Mouse (Mus musculus) CH12.LX (cell line): ENCODE results near the gene Plaur. TPM values are rescaled to one million over a fixed set of nuclear protein-coding genes. Genes with fewer than 3 reads are reported as not detected.

Experiments
- DNase-seq: peaks from one replicate; pipeline ENCODE4 v3.0.0-alpha.2; 2013; ENCODE audit errors: extremely low read depth
- H3K27ac ChIP-seq: 2 replicates; pipeline ENCODE4 v1.5.1; 2012; ENCODE audit warnings: low read depth, mild to moderate bottlenecking, control low read depth, moderate library complexity; ENCODE audit not compliant: insufficient read depth
- H3K27me3 ChIP-seq: replicated peaks from 2 replicates; pipeline ENCODE3; 2012; ENCODE audit warnings: inconsistent platforms
- H3K36me3 ChIP-seq, 2 experiments: replicated peaks in 1 of 2; 2 replicates each; pipeline versions ENCODE3 to v1.6.1; 2012; ENCODE audit warnings: inconsistent platforms in 1 of 2, low read length in 1 of 2, mild to moderate bottlenecking in 1 of 2, mixed read lengths in 1 of 2, moderate library complexity in 1 of 2; ENCODE audit not compliant: control insufficient read depth in 1 of 2, insufficient read depth in 1 of 2
- H3K4me1 ChIP-seq, 2 experiments: 2 replicates each; pipeline ENCODE4 v1.6.1; 2012; ENCODE audit warnings: inconsistent platforms in 1 of 2, moderate library complexity in 1 of 2; ENCODE audit not compliant: insufficient read depth in 2 of 2, control insufficient read depth in 1 of 2
- H3K4me2 ChIP-seq: 2 replicates; pipeline ENCODE4 v1.6.1; 2012; ENCODE audit warnings: low read depth, mild to moderate bottlenecking, control low read depth; ENCODE audit not compliant: poor library complexity, insufficient read depth, severe bottlenecking
- H3K4me3 ChIP-seq, 3 experiments: fragments of 150-350 bp in 1 of 3; sonication (generic) in 1 of 3; replicated peaks in 1 of 3; 2 replicates each; pipeline versions ENCODE3 to v1.5.1; 2011 to 2012; ENCODE audit warnings: low read depth in 2 of 3, low read length in 2 of 3, mild to moderate bottlenecking in 2 of 3, moderate library complexity in 2 of 3, control low read depth in 1 of 3, improper control_type of control experiment in 1 of 3, inconsistent platforms in 1 of 3, mixed read lengths in 1 of 3; ENCODE audit not compliant: poor library complexity in 1 of 3
- H3K79me2 ChIP-seq: replicated peaks from 2 replicates; pipeline ENCODE4 v1.6.1; 2012; ENCODE audit warnings: mild to moderate bottlenecking, moderate library complexity; ENCODE audit not compliant: control insufficient read depth, poor library complexity, insufficient read depth, severe bottlenecking; ENCODE audit errors: extremely low read depth
- H3K9ac ChIP-seq: 2 replicates; pipeline ENCODE4 v1.6.1; 2012; ENCODE audit warnings: low read depth, mild to moderate bottlenecking, control low read depth, moderate library complexity; ENCODE audit not compliant: insufficient read depth
- H3K9me3 ChIP-seq: replicated peaks from 2 replicates; pipeline ENCODE3; 2012; ENCODE audit warnings: low read length, inconsistent platforms, mixed read lengths
- CHD1 ChIP-seq: IDR thresholded peaks from 2 replicates; pipeline ENCODE4 v1.6.1; 2012; ENCODE audit warnings: low read depth, low read length, improper control_type of control experiment, inconsistent platforms
- CHD2 ChIP-seq: IDR thresholded peaks from 2 replicates; pipeline ENCODE4 v1.6.1; 2011; ENCODE audit warnings: low read length, improper control_type of control experiment
- CTCF ChIP-seq, 2 experiments: IDR thresholded peaks in 1 of 2; conservative IDR thresholded peaks in 1 of 2; 2 replicates each; pipeline ENCODE4 v1.5.1; 2011 to 2012; ENCODE audit warnings: low read depth in 2 of 2, low read length in 2 of 2, improper control_type of control experiment in 1 of 2, inconsistent platforms in 1 of 2, mild to moderate bottlenecking in 1 of 2, moderate library complexity in 1 of 2
- ELF1 ChIP-seq: IDR thresholded peaks from 2 replicates; pipeline ENCODE4 v1.6.1; 2014; ENCODE audit warnings: low read depth, mild to moderate bottlenecking, inconsistent platforms, low read length, improper control_type of control experiment
- EP300 ChIP-seq: IDR thresholded peaks from 2 replicates; pipeline ENCODE4 v1.6.1; 2011; ENCODE audit warnings: low read length, improper control_type of control experiment
- ETS1 ChIP-seq: conservative IDR thresholded peaks from 2 replicates; pipeline ENCODE4 v1.6.1; 2012; ENCODE audit warnings: low read depth, mild to moderate bottlenecking, inconsistent platforms, low read length, improper control_type of control experiment, moderate library complexity
- GABPA ChIP-seq: IDR thresholded peaks from 2 replicates; pipeline ENCODE4 v1.6.1; 2012; ENCODE audit warnings: low read depth, low read length, improper control_type of control experiment, inconsistent platforms; ENCODE audit not compliant: insufficient replicate concordance
- HCFC1 ChIP-seq: IDR thresholded peaks from 2 replicates; pipeline ENCODE4 v1.6.1; 2012; ENCODE audit warnings: low read depth, mild to moderate bottlenecking, inconsistent platforms, low read length, improper control_type of control experiment
- IRF4 ChIP-seq: IDR thresholded peaks from 2 replicates; pipeline ENCODE4 v1.6.1; 2014; ENCODE audit warnings: low read depth, mild to moderate bottlenecking, inconsistent platforms, low read length, improper control_type of control experiment
- JUND ChIP-seq: conservative IDR thresholded peaks from 2 replicates; pipeline ENCODE4 v1.6.1; 2011; ENCODE audit warnings: low read depth, low read length, improper control_type of control experiment
- MAFK ChIP-seq: IDR thresholded peaks from 2 replicates; pipeline ENCODE4 v1.6.1; 2011; ENCODE audit warnings: low read length, improper control_type of control experiment; ENCODE audit not compliant: insufficient replicate concordance
- MAX ChIP-seq: IDR thresholded peaks from 2 replicates; pipeline ENCODE4 v1.6.1; 2011; ENCODE audit warnings: low read length, improper control_type of control experiment
- MEF2A ChIP-seq: IDR thresholded peaks from 2 replicates; pipeline ENCODE4 v1.6.1; 2014; ENCODE audit warnings: low read depth, mild to moderate bottlenecking, inconsistent platforms, low read length, improper control_type of control experiment, borderline replicate concordance
- MXI1 ChIP-seq: IDR thresholded peaks from 2 replicates; pipeline ENCODE4 v1.6.1; 2011; ENCODE audit warnings: mild to moderate bottlenecking, low read depth, low read length, improper control_type of control experiment
- MYC ChIP-seq: IDR thresholded peaks from 2 replicates; pipeline ENCODE4 v1.6.1; 2011; ENCODE audit warnings: low read depth, mild to moderate bottlenecking, improper control_type of control experiment, low read length
- NELFE ChIP-seq: IDR thresholded peaks from 2 replicates; pipeline ENCODE4 v1.6.1; 2011; ENCODE audit warnings: low read depth, low read length, improper control_type of control experiment
- POLR2A ChIP-seq: IDR thresholded peaks from 2 replicates; pipeline ENCODE4 v1.6.1; 2011; ENCODE audit warnings: low read depth, mild to moderate bottlenecking, improper control_type of control experiment, low read length
- POLR2AphosphoS2 ChIP-seq: IDR thresholded peaks from 2 replicates; pipeline ENCODE4 v1.6.1; 2011; ENCODE audit warnings: low read depth, low read length, improper control_type of control experiment
- RAD21 ChIP-seq: IDR thresholded peaks from 2 replicates; pipeline ENCODE4 v1.6.1; 2011; ENCODE audit warnings: low read depth, mild to moderate bottlenecking, low read length, improper control_type of control experiment, moderate library complexity
- SIN3A ChIP-seq: IDR thresholded peaks from 2 replicates; pipeline ENCODE4 v1.6.1; 2012; ENCODE audit warnings: low read length, improper control_type of control experiment, inconsistent platforms
- TCF12 ChIP-seq: IDR thresholded peaks from 2 replicates; pipeline ENCODE4 v1.6.1; 2014; ENCODE audit warnings: low read depth, mild to moderate bottlenecking, inconsistent platforms, low read length, improper control_type of control experiment
- UBTF ChIP-seq: IDR thresholded peaks from 2 replicates; pipeline ENCODE4 v1.6.1; 2012; ENCODE audit warnings: low read depth, mild to moderate bottlenecking, inconsistent platforms, low read length, improper control_type of control experiment, moderate library complexity
- USF2 ChIP-seq: conservative IDR thresholded peaks from 2 replicates; pipeline ENCODE4 v1.6.1; 2011; ENCODE audit warnings: low read depth, low read length, improper control_type of control experiment
- ZC3H11A ChIP-seq: IDR thresholded peaks from 2 replicates; pipeline ENCODE4 v1.6.1; 2012; ENCODE audit warnings: low read depth, mild to moderate bottlenecking, inconsistent platforms, low read length, improper control_type of control experiment
- ZKSCAN1 ChIP-seq: IDR thresholded peaks from 2 replicates; pipeline ENCODE4 v1.6.1; 2012; ENCODE audit warnings: low read depth, inconsistent platforms, low read length, improper control_type of control experiment, borderline replicate concordance
- ZMIZ1 ChIP-seq: IDR thresholded peaks from 2 replicates; pipeline ENCODE4 v1.6.1; 2012; ENCODE audit warnings: low read depth, mild to moderate bottlenecking, inconsistent platforms, low read length, improper control_type of control experiment
- ZNF384 ChIP-seq: IDR thresholded peaks from 2 replicates; pipeline ENCODE4 v1.6.1; 2012; ENCODE audit warnings: low read depth, low read length, improper control_type of control experiment, inconsistent platforms
- dilution Hi-C: fragments of 300-500 bp; cut with MboI; formaldehyde crosslinking; loops from 2 replicates; pipeline ENCODE4 v1.14.3; 2020; ENCODE audit warnings: low sequenced_read_pairs; ENCODE audit not compliant: extremely low pct_unique_long_range_greater_than_20kb, extremely low pct_ligation_motif_present
- in situ Hi-C: fragments of 300-500 bp; cut with MboI; formaldehyde crosslinking; loops from 3 replicates; pipeline ENCODE4 v1.14.3; 2019; ENCODE audit warnings: low sequenced_read_pairs, low pct_ligation_motif_present, low pct_unique_long_range_greater_than_20kb, mixed read lengths
- polyA plus RNA-seq: library from polyadenylated mRNA; unstranded; fragments of >175 nt; gene quantifications from 2 replicates; pipeline ENCODE4 v1.2.1, GENCODE M21; 2012; ENCODE audit warnings: low read depth; ENCODE audit not compliant: insufficient read length
- total RNA-seq, 2 experiments: library from RNA; depleted of rRNA; stranded (reverse); fragments of 300-350 nt in 1 of 2; fragments of >200 nt in 1 of 2; gene quantifications; 2 replicates each; pipeline ENCODE4 v1.2.3; 2012 to 2014

The Plaur gene
- total and polyA plus RNA-seq, 3 experiments: 0.13 to 0.72 (median 0.26) TPM

- Histone ChIP-seq H3K27me3 (peaks cover 52% of the 10 kb centered on the region), H3K9me3 (no peaks in the 10 kb centered on the region), H3K9ac (no peak overlapping the region), H3K4me1 (peaks cover 3 to 15% of the 10 kb centered on the region in 2 experiments; a peak in 3 of 4 replicates), H3K79me2 (no peaks in the 10 kb centered on the region), H3K36me3 (no peaks in the 10 kb centered on the region), H3K4me3 (no peak overlapping the region), H3K4me2 (no peak overlapping the region), H3K27ac (no peak overlapping the region)
- no peak for DNase-seq
- dilution Hi-C loops: no loop called here
- TF ChIP-seq NELFE (no peak), MYC (no peak), CHD1 (no peak), SIN3A (no peak), ETS1 (no peak), JUND (no peak), ZNF384 (no peak), ZKSCAN1 (no peak), ZMIZ1 (no peak), RAD21 (no peak), MAFK (no peak), TCF12 (no peak), POLR2AphosphoS2 (no peak), UBTF (no peak), USF2 (no peak), MEF2A (no peak), POLR2A (no peak), CHD2 (no peak)
- TF ChIP-seq, all 38 proteins: peak for 0
- in situ Hi-C loops: no loop called here
These were observed 26.0 kb downstream of the Plaur start for GRCm38 (mm10) chr7:24488303-24488702.

- no peak overlapping the region for H3K27ac ChIP-seq
- H3K9me3 ChIP-seq: peaks cover 10% of the 10 kb centered on the region
- peaks cover 9% of the 10 kb centered on the region for H3K27me3 ChIP-seq
- H3K4me1 ChIP-seq: peaks cover 0 to 13% of the 10 kb centered on the region in 2 experiments; a peak in 1 of 4 replicates
- no peak overlapping the region for H3K4me3 ChIP-seq
- H3K79me2 ChIP-seq: no peaks in the 10 kb centered on the region
- dilution Hi-C loops (no loop called here), in situ Hi-C loops (no loop called here)
- no peaks in the 10 kb centered on the region for H3K36me3 ChIP-seq
- H3K9ac ChIP-seq: no peak overlapping the region
- TF ChIP-seq MEF2A (no peak), TCF12 (no peak), CHD1 (no peak), ZMIZ1 (no peak), RAD21 (no peak), GABPA (no peak), CTCF (conservative IDR thresholded peaks at IDR 0.05 in 1 of 2, IDR thresholded peaks at IDR 0.05 in 1 of 2; ENCODE audit: low read depth in 2 of 2, low read length in 2 of 2) (no peak), ELF1 (no peak), CHD2 (no peak), POLR2AphosphoS2 (no peak), USF2 (no peak), MAX (no peak), HCFC1 (no peak), SIN3A (no peak), EP300 (no peak), NELFE (no peak), ZC3H11A (no peak), UBTF (no peak), MXI1 (no peak), IRF4 (no peak)
- DNase-seq: no peak
- H3K4me2 ChIP-seq: no peak overlapping the region
These were observed 37.7 kb downstream of the Plaur start for GRCm38 (mm10) chr7:24499856-24500577.
